Comparison of ENCODE assay signal across 12 mouse cellular contexts in the genomic region with DNA sequence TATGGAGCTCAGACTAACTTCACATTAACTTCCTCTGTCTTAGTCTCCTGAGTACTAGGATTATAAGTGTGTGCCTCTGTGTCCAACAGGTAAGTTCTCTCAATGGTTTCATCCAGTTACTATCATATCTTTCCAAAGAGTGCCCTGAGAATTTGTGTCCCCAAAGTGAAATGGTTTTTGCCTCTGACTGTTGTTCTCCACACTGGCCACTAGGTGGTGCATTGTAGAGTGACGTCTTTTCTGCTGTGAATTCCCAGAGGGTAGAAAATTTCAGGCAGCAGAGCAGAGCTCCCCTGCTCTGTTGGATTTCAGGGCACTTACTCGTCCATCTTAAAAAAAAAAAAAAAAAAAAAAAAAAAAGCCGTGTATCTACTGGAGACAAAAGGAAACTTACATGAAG.
DNase-seq lines count a peak whose midpoint lies in the region; ATAC-seq and TF ChIP-seq lines count a peak whose summit lies in the region.
"Had no signal": no experiment of that assay in that cellular context is flagged by ENCODE, and none has a peak within 500 bp of the region (broad histone marks: within the 10 kb centered on the region; RNA-seq: fewer than 3 reads in every experiment).

No protein-coding gene starts in this region.

- no peak overlapping the region for H3K9ac ChIP-seq in forebrain, embryonic 14.5 days (ENCODE audit: low read length)
- H3K9ac ChIP-seq in lung, embryonic 14.5 days: no peak overlapping the region
- H3K9ac ChIP-seq: neural tube, embryonic 15.5 days had no signal

- ATAC-seq in forebrain, embryonic 14.5 days: no peak
- ATAC-seq in lung, embryonic 14.5 days (ENCODE audit: insufficient read depth): no peak
- ATAC-seq in neutrophil, adult 5-6 weeks (ENCODE audit: extremely low read depth, insufficient number of reproducible peaks, low FRiP score, poor library complexity, severe bottlenecking): peak; percentile 61

- H3K9me3 ChIP-seq in forebrain, embryonic 14.5 days (replicated peaks; ENCODE audit: control insufficient read depth, low read length): no peaks in the 10 kb centered on the region
- no peaks in the 10 kb centered on the region for H3K9me3 ChIP-seq in forebrain, embryonic 10.5 days
- H3K9me3 ChIP-seq in lung, embryonic 14.5 days (ENCODE audit: low read depth, low read length): no peaks in the 10 kb centered on the region
- H3K9me3 ChIP-seq: limb, embryonic 10.5 days; neural tube, embryonic 15.5 days had no signal

- H3K4me1 ChIP-seq in forebrain, embryonic 14.5 days (ENCODE audit: control insufficient read depth, insufficient read depth, low read length): no peaks in the 10 kb centered on the region
- no peaks in the 10 kb centered on the region for H3K4me1 ChIP-seq in forebrain, embryonic 10.5 days
- no peaks in the 10 kb centered on the region for H3K4me1 ChIP-seq in lung, embryonic 14.5 days (ENCODE audit: insufficient read depth)
- H3K4me1 ChIP-seq: limb, embryonic 10.5 days; neural tube, embryonic 15.5 days had no signal

- H3K36me3 ChIP-seq in forebrain, embryonic 14.5 days (ENCODE audit: control insufficient read depth, insufficient read depth, low read length): no peaks in the 10 kb centered on the region
- no peaks in the 10 kb centered on the region for H3K36me3 ChIP-seq in forebrain, embryonic 10.5 days (replicated peaks)
- H3K36me3 ChIP-seq in lung, embryonic 14.5 days (ENCODE audit: insufficient read depth): no peaks in the 10 kb centered on the region
- H3K36me3 ChIP-seq: limb, embryonic 10.5 days; neural tube, embryonic 15.5 days had no signal

- H3K27ac ChIP-seq in forebrain, embryonic 14.5 days (ENCODE audit: low read depth, low read length): no peak overlapping the region
- H3K27ac ChIP-seq in forebrain, embryonic 10.5 days: no peak overlapping the region
- H3K27ac ChIP-seq in lung, embryonic 14.5 days (ENCODE audit: low read depth): no peak overlapping the region
- H3K27ac ChIP-seq: limb, embryonic 10.5 days; neural tube, embryonic 15.5 days had no signal

- peak; percentile 13 for DNase-seq in forebrain, embryonic 14.5 days (ENCODE audit: low spot score)
- DNase-seq in forebrain, embryonic 10.5 days (ENCODE audit: extremely low spot score, low spot score): no peak
- peak; percentile 41 for DNase-seq in lung, embryonic 14.5 days
- DNase-seq in lung, postnatal 25 days (ENCODE audit: low spot score): no peak
- peak; percentile 65 for DNase-seq in R1 (ENCODE audit: low read depth, low spot score)
- DNase-seq in ovary, postnatal 10 days (ENCODE audit: low spot score): no peak
- DNase-seq in urinary bladder, postnatal 10 days (ENCODE audit: low spot score): no peak
- DNase-seq: cerebellum, adult 11 months; gastrocnemius, postnatal 25 days had no signal

- H3K27me3 ChIP-seq in forebrain, embryonic 14.5 days (replicated peaks; ENCODE audit: control insufficient read depth, insufficient read depth, low read length): no peaks in the 10 kb centered on the region
- H3K27me3 ChIP-seq in forebrain, embryonic 10.5 days (ENCODE audit: poor library complexity, severe bottlenecking): no peaks in the 10 kb centered on the region
- H3K27me3 ChIP-seq in lung, embryonic 14.5 days (ENCODE audit: insufficient read depth, low read length): no peaks in the 10 kb centered on the region
- H3K27me3 ChIP-seq: neural tube, embryonic 15.5 days had no signal

- H3K4me3 ChIP-seq in forebrain, embryonic 14.5 days (ENCODE audit: low read depth, low read length): no peak overlapping the region
- no peak overlapping the region for H3K4me3 ChIP-seq in forebrain, embryonic 10.5 days
- no peak overlapping the region for H3K4me3 ChIP-seq in lung, embryonic 14.5 days (ENCODE audit: low read depth, low read length)
- H3K4me3 ChIP-seq: limb, embryonic 10.5 days; neural tube, embryonic 15.5 days had no signal

- TF ChIP-seq CTCF in lung, embryonic 14.5 days (IDR thresholded peaks at IDR 0.05; ENCODE audit: low read depth): peak; percentile 63

- H3K4me2 ChIP-seq in forebrain, embryonic 14.5 days (ENCODE audit: low read length): no peak overlapping the region
- H3K4me2 ChIP-seq in lung, embryonic 14.5 days: no peak overlapping the region
- H3K4me2 ChIP-seq: neural tube, embryonic 15.5 days had no signal

- WGBS in forebrain, embryonic 14.5 days: 23% methylated on average over 3 of the region's 3 CpGs
- WGBS in forebrain, embryonic 10.5 days: 48% methylated on average over 3 of the region's 3 CpGs
- 35% methylated on average over 3 of the region's 3 CpGs for WGBS in lung, embryonic 14.5 days

Comparison
In these comparisons a context has a peak if more than half of its experiments do, and no peak if none do; other contexts are left out.
1. DNase-seq: peak in forebrain, embryonic 14.5 days (single experiment), lung, embryonic 14.5 days (single experiment) and R1 (single experiment); none in forebrain, embryonic 10.5 days (single experiment), lung, postnatal 25 days (single experiment), ovary, postnatal 10 days (single experiment) and urinary bladder, postnatal 10 days (single experiment).